Mouse (Mus musculus) heart, postnatal 0 days (tissue): Measurements from ENCODE around the gene C1rl.
A peak's percentile ranks its signal among the peaks of the same experiment; 100 is the strongest.

Experiments used
- CTCF ChIP-seq: IDR thresholded peaks from 2 replicates; pipeline ENCODE4 v1.5.1; 2016; ENCODE audit warnings: antibody characterized with exemption, control low read depth, low read depth
- EP300 ChIP-seq: IDR thresholded peaks from 2 replicates; pipeline ENCODE4 v1.6.1; 2016; ENCODE audit warnings: antibody characterized with exemption, low read depth

DNA sequence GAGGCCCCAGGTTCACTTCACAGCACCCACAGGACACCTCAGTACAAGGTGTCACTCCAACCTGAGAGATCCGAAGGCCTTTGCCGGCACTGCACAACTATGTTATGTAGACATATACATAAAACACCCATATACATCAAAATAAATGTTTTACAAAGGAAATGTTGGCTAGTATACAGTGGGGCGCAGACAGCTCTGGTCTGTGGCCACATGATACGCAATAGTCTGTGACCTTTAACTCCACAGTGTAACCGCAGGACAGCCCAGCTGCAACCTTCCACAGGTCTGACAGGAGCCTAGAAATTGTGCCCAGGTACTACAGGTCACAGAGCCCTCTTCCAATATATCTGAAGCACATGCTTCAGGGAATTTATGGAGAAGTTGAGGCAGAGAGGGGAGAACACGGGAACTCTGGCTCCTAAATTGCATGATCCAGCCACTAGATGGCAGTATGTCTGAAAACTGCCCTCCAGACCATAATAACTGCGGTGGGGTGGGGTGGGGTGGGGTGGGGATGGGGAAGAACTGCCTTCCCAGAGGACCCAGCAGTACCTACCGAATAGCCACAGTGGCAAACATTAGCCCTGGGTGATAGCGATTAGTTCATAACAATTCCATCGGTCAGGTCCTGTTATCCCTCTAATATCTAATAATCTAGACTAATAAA lies 44.6 kb upstream of the C1rl start:
- TF ChIP-seq CTCF: peak; percentile 27; the same call in 1 of the 2 replicates
- TF ChIP-seq EP300: no peak
